Mouse (Mus musculus) hindbrain, embryonic 15.5 days (tissue): ENCODE measurements around the gene Rsph1. TPM values are rescaled to one million over a fixed set of nuclear protein-coding genes. Genes with fewer than 3 reads are reported as not detected.

Experiments
- ATAC-seq: fragments of 200-750 bp; cut with Nextera tagmentation; 2 replicates; pipeline ENCODE4 v1.8.0; 2017; ENCODE audit warnings: low read depth, moderate number of reproducible peaks, moderate TSS enrichment; ENCODE audit not compliant: low FRiP score
- H3K27ac ChIP-seq: fragments of 300-500 bp; sonication (generic); replicated peaks from 2 replicates; pipeline ENCODE4 v1.5.1; 2015; ENCODE audit warnings: mild to moderate bottlenecking, inconsistent platforms
- H3K27me3 ChIP-seq: fragments of 300-500 bp; sonication (generic); 2 replicates; pipeline ENCODE4 v1.6.1; 2015; ENCODE audit warnings: control low read depth, inconsistent platforms
- H3K36me3 ChIP-seq: fragments of 300-500 bp; sonication (generic); 2 replicates; pipeline ENCODE4 v1.6.1; 2015; ENCODE audit warnings: control low read depth, inconsistent platforms
- H3K4me1 ChIP-seq: fragments of 300-500 bp; sonication (generic); replicated peaks from 2 replicates; pipeline ENCODE4 v1.6.1; 2015; ENCODE audit warnings: control low read depth, inconsistent platforms
- H3K4me2 ChIP-seq: fragments of 300-500 bp; sonication (generic); 2 replicates; pipeline ENCODE4 v1.6.1; 2015; ENCODE audit warnings: moderate library complexity, mild to moderate bottlenecking, inconsistent platforms
- H3K4me3 ChIP-seq: fragments of 300-500 bp; sonication (generic); 2 replicates; pipeline ENCODE4 v1.5.1; 2015; ENCODE audit warnings: mild to moderate bottlenecking, inconsistent platforms
- H3K9ac ChIP-seq: fragments of 300-500 bp; sonication (generic); 2 replicates; pipeline ENCODE4 v1.6.1; 2015; ENCODE audit warnings: inconsistent platforms
- H3K9me3 ChIP-seq: fragments of 300-500 bp; sonication (generic); 2 replicates; pipeline ENCODE4 v1.6.1; 2016; ENCODE audit warnings: control low read depth, inconsistent platforms
- WGBS: fragments of 180-500 bp; shearing (Covaris S2); methylation state at CpG from one replicate; pipeline ENCODE4 v1.1.7; 2015; 5-methylcytosine and 5-hydroxymethylcytosine counted together
- polyA plus RNA-seq: library from polyadenylated mRNA; unstranded; fragments of >200 nt; fragmentation: Nextera tagmentation; extraction: Ambion mirVana; gene quantifications from 2 replicates; pipeline ENCODE4 v1.2.1, GENCODE M21; 2015

Gene Rsph1
- polyA plus RNA-seq, 1 experiment from 2014 or later: 7.5 TPM

GRCm38 (mm10) chr17:31285867-31286266 is 8.7 kb upstream of the Rsph1 start:
- no peak for ATAC-seq
- Histone ChIP-seq H3K4me2 (no peak overlapping the region), H3K27me3 (no peaks in the 10 kb centered on the region), H3K4me3 (no peak overlapping the region), H3K9ac (no peak overlapping the region), H3K27ac (no peak overlapping the region), H3K36me3 (no peaks in the 10 kb centered on the region), H3K4me1 (peaks cover 10% of the 10 kb centered on the region), H3K9me3 (no peaks in the 10 kb centered on the region)
- WGBS: 81% methylated on average over 2 of the region's 2 CpGs

- H3K27me3 ChIP-seq: no peaks in the 10 kb centered on the region
- H3K36me3 ChIP-seq: no peaks in the 10 kb centered on the region
- ATAC-seq: no peak
- peaks cover 7% of the 10 kb centered on the region for H3K4me1 ChIP-seq
- no peak overlapping the region for H3K27ac ChIP-seq
- 10% methylated on average over 7 of the region's 7 CpGs for WGBS
- no peaks in the 10 kb centered on the region for H3K9me3 ChIP-seq
- H3K9ac ChIP-seq: no peak overlapping the region
- H3K4me2 ChIP-seq: peak overlapping the region; percentile 13; the same call in 1 of the 2 replicates
- no peak overlapping the region for H3K4me3 ChIP-seq
Observed at GRCm38 (mm10) chr17:31282687-31283053, 5.5 kb upstream of the Rsph1 start.

- no peak for ATAC-seq
- H3K4me3 ChIP-seq: no peak overlapping the region
- peak overlapping the region; percentile 13; the same call in 1 of the 2 replicates for H3K4me2 ChIP-seq
- H3K27ac ChIP-seq: no peak overlapping the region
- 41% methylated on average over 19 of the region's 19 CpGs for WGBS
- H3K9ac ChIP-seq: no peak overlapping the region
- no peaks in the 10 kb centered on the region for H3K9me3 ChIP-seq
- peaks cover 12% of the 10 kb centered on the region for H3K4me1 ChIP-seq
- no peaks in the 10 kb centered on the region for H3K36me3 ChIP-seq
- H3K27me3 ChIP-seq: no peaks in the 10 kb centered on the region
Observed at GRCm38 (mm10) chr17:31281830-31282686, 4.9 kb upstream of the Rsph1 start.

GRCm38 (mm10) chr17:31280269-31280668 is 3.1 kb upstream of the Rsph1 start:
- no peaks in the 10 kb centered on the region for H3K27me3 ChIP-seq
- H3K27ac ChIP-seq: no peak overlapping the region
- H3K4me2 ChIP-seq: no peak overlapping the region
- H3K4me1 ChIP-seq: peaks cover 19% of the 10 kb centered on the region
- 83% methylated on average over 6 of the region's 6 CpGs for WGBS
- ATAC-seq: no peak
- H3K9ac ChIP-seq: no peak overlapping the region
- no peaks in the 10 kb centered on the region for H3K36me3 ChIP-seq
- H3K4me3 ChIP-seq: no peak overlapping the region
- no peaks in the 10 kb centered on the region for H3K9me3 ChIP-seq

GRCm38 (mm10) chr17:31279541-31279940 is 2.4 kb upstream of the Rsph1 start:
- 80% methylated on average over 9 of the region's 9 CpGs for WGBS
- no peak for ATAC-seq
- Histone ChIP-seq H3K4me1 (peaks cover 19% of the 10 kb centered on the region), H3K27ac (no peak overlapping the region), H3K4me3 (no peak overlapping the region), H3K36me3 (no peaks in the 10 kb centered on the region), H3K27me3 (no peaks in the 10 kb centered on the region), H3K9ac (no peak overlapping the region), H3K4me2 (no peak overlapping the region), H3K9me3 (no peaks in the 10 kb centered on the region)

- no peak overlapping the region for H3K27ac ChIP-seq
- ATAC-seq: peak; percentile 39; the same call in 1 of the 2 replicates
- WGBS: 71% methylated on average over 4 of the region's 4 CpGs
Observed at GRCm38 (mm10) chr17:31277931-31278330, 748 bp upstream of the Rsph1 start.

GRCm38 (mm10) chr17:31276207-31276921 is 819 bp downstream of the Rsph1 start:
- WGBS: 27% methylated on average over 9 of the region's 9 CpGs
- no peaks in the 10 kb centered on the region for H3K9me3 ChIP-seq

More at GRCm38 (mm10) chr17:31277931-31278330, 748 bp upstream of the Rsph1 start:
- Histone ChIP-seq H3K9ac (no peak overlapping the region), H3K4me1 (peaks cover 19% of the 10 kb centered on the region), H3K4me3 (no peak overlapping the region), H3K27me3 (no peaks in the 10 kb centered on the region), H3K36me3 (no peaks in the 10 kb centered on the region), H3K4me2 (no peak overlapping the region), H3K9me3 (no peaks in the 10 kb centered on the region)

GRCm38 (mm10) chr17:31275181-31275580 is 2.0 kb downstream of the Rsph1 start:
- Histone ChIP-seq H3K9me3 (no peaks in the 10 kb centered on the region), H3K27me3 (0 out of 2 replicates have a peak, but pooled peaks cover 2% of the 10 kb centered on the region), H3K4me2 (no peak overlapping the region), H3K4me3 (no peak overlapping the region), H3K9ac (no peak overlapping the region), H3K27ac (no peak overlapping the region), H3K36me3 (no peaks in the 10 kb centered on the region), H3K4me1 (peaks cover 13% of the 10 kb centered on the region)
- no peak for ATAC-seq
- WGBS: 79% methylated on average over 6 of the region's 6 CpGs

More at GRCm38 (mm10) chr17:31276207-31276921, 819 bp downstream of the Rsph1 start:
- Histone ChIP-seq H3K9ac (peak overlapping the region; percentile 43), H3K4me1 (peaks cover 13% of the 10 kb centered on the region), H3K4me3 (peak overlapping the region; percentile 47), H3K27me3 (0 out of 2 replicates have a peak, but pooled peaks cover 2% of the 10 kb centered on the region), H3K4me2 (peak overlapping the region; percentile 87), H3K36me3 (no peaks in the 10 kb centered on the region), H3K27ac (peak overlapping the region; percentile 27)
- ATAC-seq: 0 out of 2 replicates have a peak, but pooled peaks have one; percentile 4

GRCm38 (mm10) chr17:31273631-31274030 is 3.6 kb downstream of the Rsph1 start:
- peaks cover 13% of the 10 kb centered on the region for H3K4me1 ChIP-seq
- no peaks in the 10 kb centered on the region for H3K36me3 ChIP-seq
- no peak overlapping the region for H3K4me3 ChIP-seq
- 0 out of 2 replicates have a peak, but pooled peaks cover 2% of the 10 kb centered on the region for H3K27me3 ChIP-seq
- H3K27ac ChIP-seq: no peak overlapping the region
- H3K4me2 ChIP-seq: no peak overlapping the region
- no peaks in the 10 kb centered on the region for H3K9me3 ChIP-seq
- H3K9ac ChIP-seq: no peak overlapping the region
- 90% methylated on average over 8 of the region's 8 CpGs for WGBS
- no peak for ATAC-seq

- 94% methylated on average over 9 of the region's 9 CpGs for WGBS
Observed at GRCm38 (mm10) chr17:31272416-31273165, 4.6 kb downstream of the Rsph1 start.

GRCm38 (mm10) chr17:31271136-31271851 is 5.9 kb downstream of the Rsph1 start:
- Histone ChIP-seq H3K4me2 (no peak overlapping the region), H3K4me3 (no peak overlapping the region), H3K9me3 (no peaks in the 10 kb centered on the region), H3K9ac (no peak overlapping the region), H3K27me3 (0 out of 2 replicates have a peak, but pooled peaks cover 2% of the 10 kb centered on the region), H3K27ac (no peak overlapping the region), H3K36me3 (no peaks in the 10 kb centered on the region), H3K4me1 (peaks cover 1% of the 10 kb centered on the region)
- no peak for ATAC-seq
- 62% methylated on average over 6 of the region's 7 CpGs for WGBS

More at GRCm38 (mm10) chr17:31272416-31273165, 4.6 kb downstream of the Rsph1 start:
- Histone ChIP-seq H3K36me3 (no peaks in the 10 kb centered on the region), H3K4me3 (no peak overlapping the region), H3K4me2 (no peak overlapping the region), H3K27ac (no peak overlapping the region), H3K9me3 (no peaks in the 10 kb centered on the region), H3K9ac (no peak overlapping the region), H3K27me3 (0 out of 2 replicates have a peak, but pooled peaks cover 2% of the 10 kb centered on the region), H3K4me1 (peaks cover 11% of the 10 kb centered on the region)
- ATAC-seq: no peak
